Mouse (Mus musculus): ENCODE results near the gene Mcts1.

DNA sequence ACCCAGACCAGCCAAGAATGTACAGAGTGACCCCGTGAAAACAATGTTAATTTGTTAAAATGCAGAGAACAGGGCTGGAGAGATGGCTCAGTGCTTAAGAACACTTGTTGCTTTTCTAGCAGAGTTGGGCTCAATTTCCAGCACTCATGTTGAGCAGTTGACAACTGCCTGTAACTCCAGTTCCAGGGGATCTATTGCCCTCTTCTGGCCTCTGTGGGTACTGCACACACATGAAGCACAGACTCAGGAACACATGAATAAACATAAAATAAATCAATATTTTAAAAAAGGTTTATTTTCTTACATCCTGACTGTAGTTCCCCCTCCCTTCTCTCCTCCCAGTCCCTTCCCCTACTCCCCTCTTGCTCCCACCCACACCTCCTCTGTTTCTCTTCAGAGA, 52.8 kb downstream of the Mcts1 start:
- TF ChIP-seq POLR2A (IDR thresholded peaks at IDR 0.05; ENCODE audit: insufficient read depth, low read depth, low read length) (no peak), CTCF (IDR thresholded peaks at IDR 0.05; ENCODE audit: insufficient read depth, low read depth, low read length) (no peak)

All from olfactory bulb, adult 2 months (tissue).